Mouse (Mus musculus) kidney, postnatal 0 days (tissue): ENCODE measurements around the gene Atp6v0a4. TPM values are rescaled to one million over a fixed set of nuclear protein-coding genes. Genes with fewer than 3 reads are reported as not detected.

Source experiments
- ATAC-seq: fragments of 200-750 bp; cut with Nextera tagmentation; replicated peaks from 2 replicates; pipeline ENCODE4 v1.8.0; 2017; ENCODE audit warnings: low read depth, moderate number of reproducible peaks, moderate TSS enrichment, moderate library complexity; ENCODE audit not compliant: low FRiP score
- DNase-seq: peaks from one replicate; pipeline ENCODE4 v3.0.0-alpha.2; 2016; ENCODE audit warnings: low spot score
- H3K27ac ChIP-seq: fragments of 300-500 bp; sonication (generic); 2 replicates; pipeline ENCODE4 v1.5.1; 2014; ENCODE audit warnings: mild to moderate bottlenecking
- H3K27me3 ChIP-seq: fragments of 300-500 bp; sonication (generic); 2 replicates; pipeline ENCODE4 v1.6.1; 2014; ENCODE audit warnings: low read length, mixed read lengths; ENCODE audit not compliant: insufficient read depth
- H3K36me3 ChIP-seq: fragments of 300-500 bp; sonication (generic); 2 replicates; pipeline ENCODE4 v1.6.1; 2014; ENCODE audit warnings: low read length, mixed read lengths; ENCODE audit not compliant: insufficient read depth
- H3K4me1 ChIP-seq: fragments of 300-500 bp; sonication (generic); replicated peaks from 2 replicates; pipeline ENCODE4 v1.6.1; 2014; ENCODE audit warnings: antibody characterized with exemption, low read length, mixed read lengths; ENCODE audit not compliant: insufficient read depth
- H3K4me2 ChIP-seq: fragments of 300-500 bp; sonication (generic); 2 replicates; pipeline ENCODE4 v1.6.1; 2014; ENCODE audit warnings: mild to moderate bottlenecking, low read length, moderate library complexity, mixed read lengths
- H3K4me3 ChIP-seq: fragments of 300-500 bp; sonication (generic); replicated peaks from 2 replicates; pipeline ENCODE4 v1.5.1; 2014; ENCODE audit warnings: low read depth, low read length
- H3K9ac ChIP-seq: fragments of 300-500 bp; sonication (generic); 2 replicates; pipeline ENCODE4 v1.6.1; 2014; ENCODE audit warnings: low read depth, low read length
- H3K9me3 ChIP-seq: fragments of 300-500 bp; sonication (generic); replicated peaks from 2 replicates; pipeline ENCODE4 v1.6.1; 2016; ENCODE audit warnings: low read length, inconsistent platforms, mixed read lengths
- CTCF ChIP-seq: IDR thresholded peaks from 2 replicates; pipeline ENCODE4 v1.5.1; 2016; ENCODE audit warnings: antibody characterized with exemption, low read depth, mild to moderate bottlenecking, moderate library complexity
- WGBS: fragments of 180-500 bp; shearing (Covaris S2); extraction: QIAGEN DNeasy Blood & Tissue Kit; methylation state at CpG from one replicate; pipeline ENCODE4 v1.1.7; 2014; 5-methylcytosine and 5-hydroxymethylcytosine counted together
- polyA plus RNA-seq: library from polyadenylated mRNA; unstranded; fragments of >200 nt; fragmentation: Nextera tagmentation; extraction: Ambion mirVana; gene quantifications from 2 replicates; pipeline ENCODE4 v1.2.1, GENCODE M21; 2015

Gene Atp6v0a4
- polyA plus RNA-seq, result 37.9 and 45.2 TPM in 2 replicates

GRCm38 (mm10) chr6:38124207-38124835 is at the start of gene Atp6v0a4:
Gene Atp6v0a4 (minus strand): TSS chr6:38124586.
- Histone ChIP-seq H3K27ac (peak within 1 kb of the TSS; percentile 92), H3K4me1 (no peaks in the 10 kb centered on the region; the same call in 1 of the 2 replicates), H3K4me3 (0 out of 2 replicates have a peak within 1 kb of the TSS, but pooled peaks have one; percentile 2), H3K9ac (peak within 1 kb of the TSS; percentile 32; the same call in 1 of the 2 replicates), H3K4me2 (peak within 1 kb of the TSS; percentile 25), H3K9me3 (no peaks in the 10 kb centered on the region), H3K36me3 (0 out of 2 replicates have a peak, but pooled peaks cover 3% of the 10 kb centered on the region), H3K27me3 (no peaks in the 10 kb centered on the region)
- DNase-seq (peak; percentile 35), ATAC-seq (peak; percentile 84)
- TF ChIP-seq CTCF, result no peak
- WGBS, result 49% methylated on average over 7 of the region's 7 CpGs

GRCm38 (mm10) chr6:38165385-38165784 is 41.0 kb upstream of the Atp6v0a4 start:
- H3K4me3 ChIP-seq, result no peak overlapping the region
- DNase-seq (no peak), ATAC-seq (no peak)
- H3K4me2 ChIP-seq, result no peak overlapping the region
- H3K36me3 ChIP-seq, result peaks cover 12% of the 10 kb centered on the region; the same call in 1 of the 2 replicates
- H3K9ac ChIP-seq, result no peak overlapping the region
- H3K4me1 ChIP-seq, result no peaks in the 10 kb centered on the region
- H3K27ac ChIP-seq, result no peak overlapping the region
- H3K9me3 ChIP-seq, result no peaks in the 10 kb centered on the region
- 31% methylated on average over 6 of the region's 6 CpGs for WGBS
- H3K27me3 ChIP-seq, result no peaks in the 10 kb centered on the region
- no peak for TF ChIP-seq CTCF

DNA sequence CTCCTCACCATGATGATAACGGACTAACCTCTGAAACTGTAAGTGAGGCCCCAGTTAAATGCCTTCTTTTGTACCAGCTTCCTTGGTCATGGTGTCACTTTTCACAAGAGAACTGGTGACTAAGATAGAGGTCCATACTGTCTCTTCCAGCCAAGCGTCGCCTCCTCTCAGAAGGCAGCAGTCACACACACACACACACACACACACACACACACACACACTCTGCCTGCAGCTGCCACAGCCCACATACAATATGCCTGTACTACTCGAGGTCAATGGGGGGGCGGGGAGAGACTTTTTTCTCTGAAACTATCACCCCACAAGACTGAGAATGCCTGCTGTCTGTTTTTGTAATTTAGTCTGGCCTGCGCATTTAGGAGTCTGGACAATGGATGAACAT is 40.3 kb upstream of the Atp6v0a4 start:
- Histone ChIP-seq H3K9me3 (no peaks in the 10 kb centered on the region), H3K36me3 (peaks cover 12% of the 10 kb centered on the region; the same call in 1 of the 2 replicates), H3K9ac (no peak overlapping the region), H3K4me1 (no peaks in the 10 kb centered on the region), H3K27me3 (no peaks in the 10 kb centered on the region), H3K27ac (no peak overlapping the region), H3K4me2 (no peak overlapping the region), H3K4me3 (no peak overlapping the region)
- WGBS, result 66% methylated on average over 6 of the region's 6 CpGs
- ATAC-seq (no peak), DNase-seq (no peak)
- no peak for TF ChIP-seq CTCF

GRCm38 (mm10) chr6:38162825-38163504 is 38.6 kb upstream of the Atp6v0a4 start:
- H3K9me3 ChIP-seq, result no peaks in the 10 kb centered on the region
- 52% methylated on average over 14 of the region's 14 CpGs for WGBS
- no peak for TF ChIP-seq CTCF
- no peaks in the 10 kb centered on the region for H3K27me3 ChIP-seq
- H3K4me3 ChIP-seq, result no peak overlapping the region
- no peak overlapping the region for H3K9ac ChIP-seq
- H3K4me1 ChIP-seq, result no peaks in the 10 kb centered on the region
- no peak overlapping the region for H3K27ac ChIP-seq
- peaks cover 10% of the 10 kb centered on the region; the same call in 1 of the 2 replicates for H3K36me3 ChIP-seq
- H3K4me2 ChIP-seq, result no peak overlapping the region
- DNase-seq, result no peak
- ATAC-seq, result no peak

- no peak for DNase-seq
- H3K9me3 ChIP-seq, result no peaks in the 10 kb centered on the region
- WGBS, result 61% methylated on average over 2 of the region's 2 CpGs
- peaks cover 5% of the 10 kb centered on the region; the same call in 1 of the 2 replicates for H3K36me3 ChIP-seq
- no peaks in the 10 kb centered on the region for H3K27me3 ChIP-seq
- no peak overlapping the region for H3K4me3 ChIP-seq
- no peak for TF ChIP-seq CTCF
- no peak for ATAC-seq
- H3K9ac ChIP-seq, result no peak overlapping the region
- no peaks in the 10 kb centered on the region for H3K4me1 ChIP-seq
- no peak overlapping the region for H3K4me2 ChIP-seq
- H3K27ac ChIP-seq, result peak overlapping the region; percentile 56
Measured at GRCm38 (mm10) chr6:38160556-38160955, 36.2 kb upstream of the Atp6v0a4 start.

GRCm38 (mm10) chr6:38160102-38160501 is 35.7 kb upstream of the Atp6v0a4 start:
- TF ChIP-seq CTCF, result peak; percentile 99
- H3K27me3 ChIP-seq, result no peaks in the 10 kb centered on the region
- ATAC-seq (peak; percentile 64), DNase-seq (peak; percentile 97)
- WGBS, result 2% methylated on average over 3 of the region's 3 CpGs
- no peak overlapping the region for H3K4me2 ChIP-seq
- H3K4me1 ChIP-seq, result no peaks in the 10 kb centered on the region
- H3K27ac ChIP-seq, result no peak overlapping the region
- no peak overlapping the region for H3K4me3 ChIP-seq
- no peaks in the 10 kb centered on the region for H3K9me3 ChIP-seq
- peaks cover 5% of the 10 kb centered on the region; the same call in 1 of the 2 replicates for H3K36me3 ChIP-seq
- no peak overlapping the region for H3K9ac ChIP-seq
